Mouse (Mus musculus) MEL (cell line): Measurements from ENCODE around the gene Tnk2. TPM values are rescaled to one million over a fixed set of nuclear protein-coding genes. Genes with fewer than 3 reads are reported as not detected.

Source experiments
- DNase-seq: peaks from one replicate; pipeline ENCODE4 v3.0.0; 2011; ENCODE audit warnings: low read depth, low spot score
- H3K27ac ChIP-seq: 2 replicates; pipeline ENCODE4 v1.5.1; 2012; ENCODE audit warnings: low read depth, mild to moderate bottlenecking, control low read depth, low read length, moderate library complexity; ENCODE audit not compliant: control insufficient read depth
- H3K27me3 ChIP-seq, 2 experiments: fragments of 150-350 bp in 1 of 2; sonication (generic) in 1 of 2; 2 replicates each; pipeline ENCODE4 v1.6.1; 2012; ENCODE audit warnings: low read length in 2 of 2, mild to moderate bottlenecking in 2 of 2, improper control_type of control experiment in 1 of 2, moderate library complexity in 1 of 2; ENCODE audit not compliant: insufficient read depth in 2 of 2, control insufficient read depth in 1 of 2
- H3K36me3 ChIP-seq, 2 experiments: 2 replicates each; pipeline ENCODE4 v1.6.1; 2012 to 2014; ENCODE audit warnings: low read length in 2 of 2, improper control_type of control experiment in 1 of 2, inconsistent platforms in 1 of 2, mild to moderate bottlenecking in 1 of 2; ENCODE audit not compliant: insufficient read depth in 2 of 2, control insufficient read depth in 1 of 2
- H3K4me1 ChIP-seq, 2 experiments: fragments of 150-350 bp in 1 of 2; sonication (generic) in 1 of 2; 2 replicates each; pipeline ENCODE4 v1.6.1; 2012; ENCODE audit warnings: low read length in 2 of 2, improper control_type of control experiment in 1 of 2, mild to moderate bottlenecking in 1 of 2; ENCODE audit not compliant: insufficient read depth in 2 of 2, control insufficient read depth in 1 of 2
- H3K4me3 ChIP-seq, 2 experiments: fragments of 150-350 bp in 1 of 2; sonication (generic) in 1 of 2; 2 replicates each; pipeline ENCODE4 v1.5.1; 2012; ENCODE audit warnings: low read depth in 2 of 2, low read length in 2 of 2, mild to moderate bottlenecking in 2 of 2, moderate library complexity in 2 of 2, control low read depth in 1 of 2, improper control_type of control experiment in 1 of 2; ENCODE audit not compliant: control insufficient read depth in 1 of 2, insufficient read depth in 1 of 2
- H3K79me2 ChIP-seq: 2 replicates; pipeline ENCODE4 v1.6.1; 2012; ENCODE audit warnings: mild to moderate bottlenecking, low read length, moderate library complexity; ENCODE audit not compliant: control insufficient read depth, poor library complexity, insufficient read depth
- H3K9ac ChIP-seq: 2 replicates; pipeline ENCODE4 v1.6.1; 2012; ENCODE audit warnings: low read depth, mild to moderate bottlenecking, control low read depth, low read length, moderate library complexity; ENCODE audit not compliant: control insufficient read depth, poor library complexity, severe bottlenecking
- H3K9me3 ChIP-seq: fragments of 150-350 bp; sonication (generic); replicated peaks from 2 replicates; pipeline ENCODE4 v1.6.1; 2012; ENCODE audit warnings: mild to moderate bottlenecking, low read length, improper control_type of control experiment, moderate library complexity; ENCODE audit not compliant: insufficient read depth
- BHLHE40 ChIP-seq: IDR thresholded peaks from 2 replicates; pipeline ENCODE4 v1.6.1; 2012; ENCODE audit warnings: low read depth, mild to moderate bottlenecking, inconsistent platforms, low read length, improper control_type of control experiment, borderline replicate concordance
- CHD2 ChIP-seq: IDR thresholded peaks from 2 replicates; pipeline ENCODE4 v1.6.1; 2011; ENCODE audit warnings: low read length, improper control_type of control experiment
- E2F4 ChIP-seq: IDR thresholded peaks from 2 replicates; pipeline ENCODE4 v1.6.1; 2011; ENCODE audit warnings: low read depth, low read length, improper control_type of control experiment, borderline replicate concordance
- ELF1 ChIP-seq: IDR thresholded peaks from 2 replicates; pipeline ENCODE4 v1.6.1; 2014; ENCODE audit warnings: low read depth, mild to moderate bottlenecking, inconsistent platforms, low read length, improper control_type of control experiment, moderate library complexity
- ETS1 ChIP-seq: IDR thresholded peaks from 2 replicates; pipeline ENCODE4 v1.6.1; 2012; ENCODE audit warnings: low read depth, mild to moderate bottlenecking, inconsistent platforms, low read length, improper control_type of control experiment, moderate library complexity
- GABPA ChIP-seq: IDR thresholded peaks from 2 replicates; pipeline ENCODE4 v1.6.1; 2012; ENCODE audit warnings: low read depth, mild to moderate bottlenecking, inconsistent platforms, low read length, improper control_type of control experiment, moderate library complexity
- HCFC1 ChIP-seq: IDR thresholded peaks from 2 replicates; pipeline ENCODE4 v1.6.1; 2012; ENCODE audit warnings: low read depth, mild to moderate bottlenecking, inconsistent platforms, low read length, improper control_type of control experiment, moderate library complexity
- KAT2A ChIP-seq: conservative IDR thresholded peaks from 2 replicates; pipeline ENCODE4 v1.6.1; 2012; ENCODE audit warnings: low read depth, low read length, improper control_type of control experiment, inconsistent platforms
- MAFK ChIP-seq: IDR thresholded peaks from 2 replicates; pipeline ENCODE4 v1.6.1; 2011; ENCODE audit warnings: low read depth, mild to moderate bottlenecking, low read length, improper control_type of control experiment, borderline replicate concordance
- MAX ChIP-seq: IDR thresholded peaks from 2 replicates; pipeline ENCODE4 v1.6.1; 2011; ENCODE audit warnings: low read length, improper control_type of control experiment
- MAZ ChIP-seq: IDR thresholded peaks from 2 replicates; pipeline ENCODE4 v1.6.1; 2012; ENCODE audit warnings: low read depth, mild to moderate bottlenecking, inconsistent platforms, low read length, improper control_type of control experiment
- MXI1 ChIP-seq: IDR thresholded peaks from 2 replicates; pipeline ENCODE4 v1.6.1; 2011; ENCODE audit warnings: mild to moderate bottlenecking, low read depth, low read length, improper control_type of control experiment
- MYB ChIP-seq: IDR thresholded peaks from 2 replicates; pipeline ENCODE4 v1.6.1; 2011; ENCODE audit warnings: mild to moderate bottlenecking, low read depth, low read length, improper control_type of control experiment
- MYC ChIP-seq: IDR thresholded peaks from 2 replicates; pipeline ENCODE4 v1.6.1; 2011; ENCODE audit warnings: low read depth, mild to moderate bottlenecking, low read length, improper control_type of control experiment, moderate library complexity
- NELFE ChIP-seq: IDR thresholded peaks from 2 replicates; pipeline ENCODE4 v1.6.1; 2011; ENCODE audit warnings: low read depth, low read length, improper control_type of control experiment
- POLR2A ChIP-seq, 2 experiments: IDR thresholded peaks; 2 replicates each; pipeline ENCODE4 v1.6.1; 2011 to 2012; ENCODE audit warnings: low read length in 2 of 2, mild to moderate bottlenecking in 2 of 2, control low read depth in 1 of 2, improper control_type of control experiment in 1 of 2, low read depth in 1 of 2, moderate library complexity in 1 of 2; ENCODE audit not compliant: control insufficient read depth in 1 of 2, insufficient read depth in 1 of 2, poor library complexity in 1 of 2
- POLR2AphosphoS2 ChIP-seq: IDR thresholded peaks from 2 replicates; pipeline ENCODE4 v1.6.1; 2011; ENCODE audit warnings: low read length, improper control_type of control experiment
- RAD21 ChIP-seq: IDR thresholded peaks from 2 replicates; pipeline ENCODE4 v1.6.1; 2011; ENCODE audit warnings: mild to moderate bottlenecking, low read depth, low read length, improper control_type of control experiment
- RCOR1 ChIP-seq: IDR thresholded peaks from 2 replicates; pipeline ENCODE4 v1.6.1; 2012; ENCODE audit warnings: low read depth, mild to moderate bottlenecking, inconsistent platforms, low read length, improper control_type of control experiment
- TAL1 ChIP-seq: IDR thresholded peaks from 2 replicates; pipeline ENCODE4 v1.6.1; 2012; ENCODE audit warnings: mild to moderate bottlenecking, inconsistent platforms, low read length, moderate library complexity, mixed read lengths
- TBP ChIP-seq: IDR thresholded peaks from 2 replicates; pipeline ENCODE4 v1.8.0; 2011; ENCODE audit warnings: low read depth, low read length, improper control_type of control experiment
- TCF12 ChIP-seq: IDR thresholded peaks from 2 replicates; pipeline ENCODE4 v1.6.1; 2014; ENCODE audit warnings: low read depth, mild to moderate bottlenecking, inconsistent platforms, low read length, improper control_type of control experiment, moderate library complexity
- ZMIZ1 ChIP-seq: IDR thresholded peaks from 2 replicates; pipeline ENCODE4 v1.6.1; 2012; ENCODE audit warnings: low read depth, mild to moderate bottlenecking, inconsistent platforms, low read length, improper control_type of control experiment, moderate library complexity
- polyA plus RNA-seq, 2 experiments: library from polyadenylated mRNA; stranded (reverse) in 1 of 2; unstranded in 1 of 2; fragments of >175 nt in 1 of 2; fragments of >200 nt in 1 of 2; gene quantifications; 2 replicates each; pipeline versions ENCODE4 v1.2.1 to v1.2.4; 2012; ENCODE audit warnings: low replicate concordance in 2 of 2, low read depth in 1 of 2; ENCODE audit not compliant: insufficient read length in 2 of 2, insufficient read depth in 1 of 2, missing spikeins in 1 of 2
- total RNA-seq: library from RNA; depleted of rRNA; stranded (reverse); fragments of 300-350 nt; gene quantifications from 2 replicates; pipeline ENCODE4 v1.2.3, GENCODE M21; 2012

The Tnk2 gene
- total and polyA plus RNA-seq, 3 experiments: 34.8 to 77.0 TPM; not detected in 1

DNA sequence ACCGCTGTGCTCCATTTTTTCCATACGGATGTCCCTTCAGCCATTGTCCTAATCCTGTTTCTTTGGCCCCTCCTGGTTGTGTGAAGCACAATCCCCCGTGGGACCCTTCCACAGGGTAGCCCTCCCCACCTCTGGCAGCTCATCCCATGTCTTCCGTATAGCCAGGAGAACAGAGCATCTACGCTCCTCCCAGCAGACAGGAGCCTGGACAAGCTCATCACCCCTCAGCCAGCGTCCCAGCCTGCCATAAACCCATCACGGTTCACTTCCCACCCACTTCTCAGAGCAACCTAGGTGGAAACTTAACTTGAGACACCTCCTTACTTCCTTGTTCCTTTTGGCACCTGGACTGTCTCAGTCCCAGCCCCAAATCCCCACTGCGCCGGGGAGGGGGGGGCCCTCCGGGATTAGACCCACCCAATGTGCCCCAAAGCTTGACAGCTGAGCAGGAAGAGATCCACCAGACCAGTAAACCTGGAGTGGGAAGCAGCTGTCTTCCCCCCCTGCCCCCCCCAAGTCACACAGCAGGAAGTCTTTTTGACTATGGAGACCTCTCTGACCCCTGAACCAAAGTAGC lies 64.9 kb downstream of the Tnk2 start:
- Histone ChIP-seq H3K9me3 (no peaks in the 10 kb centered on the region), H3K36me3 (no peaks in the 10 kb centered on the region), H3K4me3 (no peak overlapping the region), H3K79me2 (no peaks in the 10 kb centered on the region), H3K9ac (no peak overlapping the region), H3K27me3 (no peaks in the 10 kb centered on the region), H3K4me1 (no peaks in the 10 kb centered on the region), H3K27ac (no peak overlapping the region)
- TF ChIP-seq RCOR1: no peak
- TF ChIP-seq MYB: no peak
- DNase-seq: no peak

DNA sequence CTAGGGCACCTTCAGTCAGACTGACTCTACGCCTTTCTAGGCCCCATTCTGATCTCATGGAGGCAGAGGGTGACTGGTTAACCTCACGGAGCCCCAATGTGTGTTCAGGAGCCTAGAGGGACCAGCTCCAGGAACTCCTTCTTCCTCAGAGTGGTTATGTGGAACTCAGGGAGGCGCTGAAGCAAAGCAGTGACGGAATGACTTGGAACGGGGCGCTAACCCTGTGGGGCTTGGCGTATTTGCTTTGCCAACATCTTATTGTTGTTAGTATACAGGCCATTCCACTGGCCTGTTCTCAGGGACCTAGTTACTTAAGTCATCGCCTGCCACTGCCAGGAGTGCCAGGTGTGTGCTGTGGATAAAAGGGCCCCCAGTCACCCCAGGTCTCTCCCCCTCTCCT lies 65.4 kb downstream of the Tnk2 start:
- no peak for TF ChIP-seq RAD21
- TF ChIP-seq ELF1: no peak
- TF ChIP-seq MAX: no peak
- TF ChIP-seq NELFE: no peak
- TF ChIP-seq POLR2AphosphoS2: no peak
- no peak for TF ChIP-seq MAZ
- TF ChIP-seq HCFC1: no peak
- TF ChIP-seq TBP: no peak
- no peak for TF ChIP-seq TAL1
- Histone ChIP-seq H3K4me1 (no peaks in the 10 kb centered on the region), H3K27me3 (no peaks in the 10 kb centered on the region)

DNA sequence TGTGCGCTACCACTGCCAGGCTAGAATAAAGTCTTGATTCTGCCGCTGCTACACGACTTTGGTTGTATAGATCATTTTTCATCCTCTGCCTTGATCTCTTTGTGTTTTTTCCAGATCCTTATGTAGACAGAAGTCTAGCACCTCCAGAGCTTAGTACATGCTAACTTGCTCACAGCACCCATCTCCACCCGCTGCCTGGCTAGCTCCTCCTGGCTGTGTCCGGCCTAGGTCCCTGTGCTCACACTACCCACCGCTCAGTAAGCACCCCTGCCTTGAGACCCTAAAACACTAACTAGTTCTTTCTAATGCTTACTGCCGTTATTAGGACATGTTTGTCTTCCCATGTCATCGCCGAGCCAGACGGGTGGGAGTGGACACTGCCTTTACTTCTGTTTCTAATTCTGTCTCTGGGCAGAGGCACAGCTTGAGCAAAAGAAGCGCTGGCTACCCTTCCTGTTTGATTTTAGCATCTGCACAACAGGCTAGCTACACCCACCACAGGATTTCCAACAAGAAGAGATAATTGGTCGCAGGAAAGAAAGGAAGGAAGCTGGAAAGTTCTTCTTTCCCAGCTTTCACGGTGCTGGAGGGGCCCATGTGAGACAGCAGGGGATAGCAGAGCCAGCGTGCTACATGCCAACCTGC lies 66.9 kb downstream of the Tnk2 start:
- Histone ChIP-seq H3K27me3 (no peaks in the 10 kb centered on the region), H3K27ac (no peak overlapping the region), H3K9me3 (no peaks in the 10 kb centered on the region), H3K79me2 (no peaks in the 10 kb centered on the region), H3K36me3 (no peaks in the 10 kb centered on the region), H3K4me1 (no peaks in the 10 kb centered on the region), H3K4me3 (no peak overlapping the region), H3K9ac (no peak overlapping the region)
- no peak for DNase-seq
- no peak for TF ChIP-seq BHLHE40
- TF ChIP-seq ZMIZ1: no peak
- no peak for TF ChIP-seq TAL1
- TF ChIP-seq POLR2A (IDR thresholded peaks at IDR 0.05; ENCODE audit: control insufficient read depth in 1 of 2, insufficient read depth in 1 of 2, low read depth in 1 of 2, low read length in 2 of 2, poor library complexity in 1 of 2): no peak
- TF ChIP-seq ETS1: no peak
- TF ChIP-seq NELFE: no peak
- TF ChIP-seq MAFK: no peak
- no peak for TF ChIP-seq TCF12
- no peak for TF ChIP-seq MXI1
- no peak for TF ChIP-seq MYC
- no peak for TF ChIP-seq GABPA
- no peak for TF ChIP-seq E2F4
- no peak for TF ChIP-seq CHD2
- TF ChIP-seq POLR2AphosphoS2: no peak
- no peak for TF ChIP-seq KAT2A

More for the DNA sequence above, 65.4 kb downstream of the Tnk2 start:
- Histone ChIP-seq H3K4me3 (no peak overlapping the region), H3K79me2 (no peaks in the 10 kb centered on the region), H3K27ac (no peak overlapping the region), H3K9me3 (no peaks in the 10 kb centered on the region), H3K36me3 (no peaks in the 10 kb centered on the region), H3K9ac (no peak overlapping the region)
- DNase-seq: no peak
